Mouse (Mus musculus) layer of hippocampus, adult 9-10 months (tissue): ENCODE data around the gene Hnrnph1.

ENCODE experiments used
- DNase-seq: peaks from one replicate; pipeline ENCODE4 v3.0.0; 2022; ENCODE audit warnings: low spot score

Hnrnph1 gene

DNA sequence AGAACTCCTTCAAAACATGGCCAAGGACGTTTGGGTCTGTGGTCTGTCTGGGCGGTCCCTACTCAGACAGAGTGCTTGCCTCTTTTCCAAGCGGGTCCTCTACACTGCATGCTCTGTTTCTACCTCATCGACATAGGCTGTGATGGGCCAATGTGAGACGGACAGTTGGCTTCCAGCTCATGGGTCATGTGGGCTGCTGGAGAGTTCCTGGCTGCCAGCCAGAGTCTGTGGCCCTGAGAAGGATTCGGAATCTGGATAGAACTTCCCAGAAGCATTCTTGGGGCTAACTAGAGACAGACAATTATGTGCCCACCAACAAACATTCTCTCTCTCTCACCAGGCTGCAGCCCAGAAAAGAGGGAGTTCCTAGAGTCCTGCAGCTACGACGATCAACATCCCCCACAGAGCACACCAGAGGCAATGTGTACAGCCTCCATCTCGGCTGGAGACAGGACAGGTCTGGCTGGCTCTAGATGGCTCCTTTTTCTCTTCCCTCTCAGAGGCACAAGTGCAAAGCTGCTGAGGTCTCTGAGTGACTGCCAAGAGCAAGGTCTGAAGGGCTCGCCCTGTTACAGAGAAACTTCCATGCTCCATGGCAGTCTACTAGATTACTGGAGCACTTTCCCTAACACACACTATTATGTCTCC lies 26.7 kb downstream of the Hnrnph1 start:
- no peak for DNase-seq

DNA sequence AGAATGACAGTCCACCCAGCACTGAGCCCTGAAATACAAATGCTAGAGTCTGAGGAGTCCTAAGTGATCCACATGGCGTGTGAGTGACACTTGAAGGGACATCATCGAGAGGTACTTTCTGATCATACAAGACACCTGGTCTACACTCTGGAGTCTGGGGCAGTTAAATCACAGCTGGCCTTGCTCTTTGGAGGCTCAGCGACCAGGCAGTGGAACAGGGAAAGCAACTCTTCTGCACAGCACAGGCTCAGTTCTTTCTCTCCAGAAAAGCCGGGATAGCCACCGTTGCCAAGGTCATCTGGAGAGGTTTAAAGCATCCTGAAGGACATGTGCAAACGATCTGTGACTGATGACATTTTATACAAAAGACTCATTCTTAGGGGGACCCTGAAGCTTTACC lies 30.4 kb downstream of the Hnrnph1 start:
- no peak for DNase-seq

DNA sequence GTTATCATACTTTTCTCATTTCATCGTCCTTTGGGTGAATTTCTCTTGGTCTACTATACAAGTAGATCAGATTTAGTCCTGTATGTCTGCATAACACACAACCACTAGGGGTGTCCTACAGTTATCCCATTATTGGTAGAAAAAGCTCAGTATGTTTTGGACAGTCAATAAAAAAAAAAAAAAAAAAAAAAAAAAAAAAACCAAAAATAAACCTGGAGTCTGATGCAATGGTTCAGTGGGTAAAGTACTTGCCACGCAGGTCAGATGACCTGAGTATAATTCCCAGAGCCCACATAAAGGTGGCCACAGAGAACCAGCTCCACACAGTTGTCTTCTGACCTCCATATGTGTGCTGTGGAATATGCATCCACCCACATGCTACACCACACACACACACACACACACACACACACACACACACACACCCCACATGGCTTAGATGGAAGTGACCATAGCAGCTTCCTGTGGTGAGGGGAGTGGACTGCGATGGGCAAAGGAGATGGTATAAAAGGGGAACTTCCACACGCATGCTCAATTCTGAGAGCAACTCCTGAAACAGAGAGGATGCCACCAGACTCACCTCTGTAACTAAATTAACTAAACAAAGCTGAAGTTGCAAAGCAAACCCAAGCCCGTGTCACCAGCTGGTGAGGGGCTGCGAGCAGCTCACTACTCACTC lies 38.9 kb downstream of the Hnrnph1 start:
- no peak for DNase-seq

DNA sequence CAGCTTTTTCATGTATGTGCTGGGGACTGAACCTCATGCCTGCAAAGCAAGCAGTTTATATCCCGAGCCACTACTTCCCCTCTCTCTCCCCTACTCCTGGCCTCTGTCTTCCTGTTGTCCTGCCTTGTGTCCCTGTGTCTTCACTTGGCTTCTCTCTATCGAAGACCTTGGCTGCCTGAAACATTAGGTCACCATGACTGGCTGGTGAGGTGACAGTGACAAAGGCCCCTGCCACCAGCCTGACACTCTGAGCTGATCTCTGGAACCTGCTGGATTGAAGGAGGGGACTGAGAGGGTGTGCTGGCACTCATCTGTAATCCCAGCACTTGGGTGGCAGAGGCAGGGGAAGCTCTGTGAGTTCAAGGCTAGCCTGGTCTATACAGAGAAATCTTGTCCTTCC lies 41.1 kb downstream of the Hnrnph1 start:
- no peak for DNase-seq

DNA sequence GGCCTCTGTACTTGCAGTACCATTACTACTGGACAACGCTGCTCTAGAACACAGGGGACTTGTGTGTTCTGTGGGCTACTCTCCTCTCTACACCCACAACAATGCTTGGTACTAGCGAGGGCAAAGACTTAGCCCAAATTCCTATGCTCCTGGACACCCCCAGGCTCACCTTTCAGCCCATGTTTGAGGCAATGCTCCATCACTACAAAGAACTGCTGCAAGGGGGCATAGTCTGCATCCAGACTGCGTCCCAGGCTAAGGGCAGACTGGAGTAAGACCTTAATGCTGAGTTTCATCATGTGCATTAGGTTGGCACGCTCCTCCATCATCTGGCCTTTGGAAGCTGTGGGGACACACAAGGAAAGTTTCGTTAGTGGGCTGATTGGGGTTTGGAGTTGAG lies 44.7 kb downstream of the Hnrnph1 start:
- no peak for DNase-seq

DNA sequence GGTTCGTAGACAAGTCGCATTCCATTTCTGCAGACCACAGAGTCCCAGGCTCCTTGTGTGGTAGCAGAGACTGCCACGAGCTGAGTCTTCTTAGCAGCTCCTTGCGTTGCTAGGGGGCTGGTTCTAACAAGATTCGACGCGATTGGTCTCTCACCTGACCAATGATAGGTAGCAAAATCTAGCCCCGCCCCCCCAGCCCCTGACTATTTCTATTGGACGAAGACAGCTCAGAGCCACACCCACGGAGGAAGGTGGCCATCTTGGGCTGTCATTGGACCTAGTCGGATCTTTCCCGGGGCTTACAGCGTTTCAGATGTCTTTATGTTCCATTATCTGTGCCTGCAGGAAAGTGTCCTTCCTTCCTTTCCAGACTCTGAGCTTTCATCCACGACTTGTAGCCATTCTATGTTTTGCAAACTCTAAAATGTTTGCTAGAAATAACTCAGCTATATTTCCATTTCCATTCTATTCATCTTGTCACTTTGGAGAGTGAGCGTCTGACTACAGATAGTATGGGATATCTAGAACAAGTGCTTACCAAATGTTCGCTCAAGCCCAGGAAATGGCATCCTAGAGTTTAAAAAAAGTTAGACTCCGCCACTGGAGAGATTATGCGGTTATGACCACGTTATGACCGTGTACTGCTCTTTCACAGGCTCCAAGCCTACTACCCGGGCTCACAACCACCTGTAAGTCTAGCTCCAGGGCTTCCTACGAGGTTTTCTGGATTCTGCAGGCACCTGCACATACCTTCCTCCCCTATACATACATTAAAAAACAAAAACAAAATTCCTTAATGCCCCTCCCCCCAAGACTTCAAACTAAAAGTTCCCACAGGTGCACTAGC lies 45.4 kb downstream of the Hnrnph1 start:
- no peak for DNase-seq

DNA sequence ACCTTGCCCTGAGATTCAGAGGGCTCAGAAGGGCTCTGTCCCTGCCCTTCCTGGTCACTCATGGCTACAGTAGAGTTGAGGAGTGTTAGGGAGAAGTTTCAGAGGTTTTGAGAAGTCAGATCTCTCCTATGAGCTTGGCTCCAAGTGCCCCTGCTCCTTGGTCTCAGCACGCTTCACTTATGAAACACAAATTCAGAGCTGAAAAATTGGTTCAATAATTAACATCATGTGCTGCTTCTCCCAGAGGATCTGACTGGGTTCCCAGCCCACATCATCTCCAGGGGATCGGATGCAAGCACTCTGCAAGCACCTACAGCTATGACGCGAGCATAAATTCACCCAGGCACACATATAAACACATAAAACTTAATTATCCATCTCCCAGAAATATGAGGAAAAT lies 49.3 kb downstream of the Hnrnph1 start:
- DNase-seq = no peak

DNA sequence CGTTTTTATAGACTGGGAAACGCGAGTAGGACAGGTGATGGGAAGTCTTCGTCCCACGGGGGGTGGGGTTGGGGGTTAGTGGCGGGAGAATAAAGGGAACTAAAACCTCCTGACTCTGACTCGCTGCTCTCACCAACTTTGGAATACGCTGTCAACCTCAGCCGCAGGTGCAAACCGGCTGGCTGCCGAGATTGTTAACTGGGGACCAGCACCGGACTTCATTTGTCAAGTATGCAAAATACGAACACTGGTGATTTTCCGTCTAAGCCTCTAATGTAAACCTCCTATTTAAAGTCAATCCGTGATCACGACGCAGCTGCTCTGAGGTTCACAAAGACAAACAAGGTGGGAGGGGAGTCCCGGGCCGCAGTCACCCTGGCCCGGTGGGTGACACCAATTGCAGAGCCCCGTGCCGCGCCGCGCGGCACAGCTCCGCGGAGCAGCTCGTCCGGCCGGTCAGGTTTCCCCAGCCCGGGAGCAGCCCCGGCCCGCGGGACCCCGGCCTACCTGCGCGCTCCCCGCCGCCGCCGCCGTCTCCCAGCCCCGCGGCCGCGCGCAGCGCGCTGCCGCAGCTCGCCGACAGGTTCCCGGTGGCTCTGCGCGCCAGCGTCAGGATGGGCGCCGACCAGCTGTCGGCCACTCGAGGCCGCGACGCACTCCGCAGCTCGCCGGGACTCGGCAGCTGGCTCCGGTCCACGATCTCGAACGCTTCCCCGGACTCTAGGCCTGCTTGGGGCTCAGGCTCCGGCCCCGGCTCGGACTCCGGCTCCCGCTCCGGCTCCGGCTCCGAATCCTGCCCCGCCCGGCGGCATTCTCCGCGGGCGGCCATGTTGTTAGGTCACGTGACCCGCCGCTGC lies 53.7 kb downstream of the Hnrnph1 start, which contains the start of gene Rufy1:
Gene Rufy1, minus strand, starts transcription at position 849 of the 857 bp plus-strand sequence.
- DNase-seq = peak; percentile 63

DNA sequence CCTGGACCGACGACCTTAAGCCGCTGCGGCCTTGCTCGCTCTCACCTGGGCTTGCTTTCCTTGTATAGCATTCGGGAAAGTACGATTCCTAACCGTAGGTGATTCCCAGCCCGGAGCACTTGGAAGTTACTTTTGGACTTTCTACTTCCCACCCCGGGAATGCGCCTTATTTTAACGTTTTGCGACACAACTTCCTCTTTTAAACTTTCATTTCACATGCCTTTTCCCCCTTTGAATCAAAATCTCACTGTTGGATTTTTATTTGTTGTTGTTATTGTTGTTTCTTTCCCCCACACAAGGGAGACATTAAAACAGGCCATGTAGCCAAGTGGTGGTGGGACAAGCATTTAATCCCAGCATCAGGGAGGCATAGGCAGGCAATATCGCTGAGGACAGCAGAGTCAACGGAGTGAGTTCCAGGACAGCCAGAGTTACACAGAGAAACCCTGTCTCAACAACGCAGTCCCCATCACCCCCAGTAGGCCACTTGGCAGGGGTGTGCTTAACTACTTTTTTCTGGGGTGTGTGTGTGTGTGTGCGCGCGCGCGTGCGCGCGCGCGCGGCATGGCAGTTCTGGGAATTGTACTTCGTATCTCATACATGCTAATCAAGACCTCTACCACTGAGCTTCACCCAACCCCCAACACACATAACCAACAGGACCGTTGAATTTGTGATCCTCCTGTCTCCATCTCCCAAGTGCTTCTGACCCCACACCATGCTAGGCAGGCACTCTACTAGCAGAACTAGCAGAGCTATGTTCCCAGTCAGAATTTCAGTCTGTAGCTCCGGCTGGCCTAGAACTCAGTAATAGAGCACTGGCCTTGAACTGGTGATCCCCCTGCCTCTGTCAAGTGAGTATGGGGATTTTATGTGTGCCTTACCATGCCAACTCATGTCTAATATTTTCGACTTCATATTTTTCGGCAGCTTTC lies 54.6 kb downstream of the Hnrnph1 start:
- no peak for DNase-seq

DNA sequence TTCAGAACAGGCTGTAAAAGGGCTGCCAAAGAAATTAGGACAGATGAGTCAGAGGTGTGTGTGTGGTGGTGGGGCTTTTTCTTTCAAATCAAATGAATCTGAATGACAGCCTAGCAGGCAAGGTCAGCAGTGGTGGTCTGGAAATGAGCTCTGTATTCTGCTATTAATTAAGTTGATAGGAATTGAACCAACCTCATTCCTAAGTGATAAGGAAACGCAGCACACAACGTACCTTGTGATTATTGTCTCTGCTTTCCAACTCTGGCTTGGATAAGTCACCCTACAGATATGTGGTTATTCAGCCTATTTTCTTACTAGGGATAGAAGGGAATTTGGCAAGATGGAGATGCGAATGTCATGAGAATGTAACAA lies 55.3 kb downstream of the Hnrnph1 start:
- no peak for DNase-seq

DNA sequence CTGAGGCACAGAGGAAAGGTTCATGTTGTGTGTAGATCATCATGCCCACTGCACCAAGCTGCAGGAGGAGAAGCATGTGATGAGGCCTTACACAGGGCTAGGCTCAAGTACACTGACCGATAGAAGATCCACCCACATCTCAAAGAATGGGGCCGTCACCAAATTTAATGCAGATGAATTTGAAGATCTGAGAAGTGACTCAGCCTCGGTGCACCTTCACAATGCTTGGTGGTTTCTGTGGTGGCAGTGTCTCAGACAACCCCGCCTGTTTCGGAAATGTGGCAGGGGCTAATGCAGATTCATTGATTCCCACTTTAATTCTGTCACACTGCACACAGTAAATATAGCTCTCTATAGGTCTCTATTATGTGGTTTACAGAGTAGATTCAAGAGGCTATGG lies 56.1 kb downstream of the Hnrnph1 start:
- DNase-seq = no peak
